Mouse (Mus musculus): ENCODE measurements around the gene Kcnj15. TPM values are rescaled to one million over a fixed set of nuclear protein-coding genes. Genes with fewer than 3 reads are reported as not detected.

Gene Kcnj15
- polyA plus RNA-seq, 1 experiment from 2014 or later, result 0.28 TPM

GRCm38 (mm10) chr16:95259505-95259904 lies 2.1 kb downstream of the Kcnj15 start:
- no peaks in the 10 kb centered on the region for H3K4me1 ChIP-seq (replicated peaks; ENCODE audit: control insufficient read depth, insufficient read depth, low read length)
- no peaks in the 10 kb centered on the region for H3K9me3 ChIP-seq (ENCODE audit: control insufficient read depth, low read length)
- no peak overlapping the region for H3K4me3 ChIP-seq (ENCODE audit: low read depth, low read length)
- ATAC-seq (replicated peaks; ENCODE audit: low FRiP score, low TSS enrichment, low read depth), result no peak
- H3K4me2 ChIP-seq (ENCODE audit: low read length), result no peak overlapping the region
- H3K9ac ChIP-seq (ENCODE audit: low read length), result no peak overlapping the region
- no peaks in the 10 kb centered on the region for H3K36me3 ChIP-seq (ENCODE audit: control insufficient read depth, insufficient read depth, low read length)
- H3K27me3 ChIP-seq (replicated peaks; ENCODE audit: control insufficient read depth, insufficient read depth, low read length), result no peaks in the 10 kb centered on the region
- 52% methylated on average over 4 of the region's 4 CpGs for WGBS
- DNase-seq (ENCODE audit: low spot score), result no peak
- no peak overlapping the region for H3K27ac ChIP-seq (ENCODE audit: low read depth)

DNA sequence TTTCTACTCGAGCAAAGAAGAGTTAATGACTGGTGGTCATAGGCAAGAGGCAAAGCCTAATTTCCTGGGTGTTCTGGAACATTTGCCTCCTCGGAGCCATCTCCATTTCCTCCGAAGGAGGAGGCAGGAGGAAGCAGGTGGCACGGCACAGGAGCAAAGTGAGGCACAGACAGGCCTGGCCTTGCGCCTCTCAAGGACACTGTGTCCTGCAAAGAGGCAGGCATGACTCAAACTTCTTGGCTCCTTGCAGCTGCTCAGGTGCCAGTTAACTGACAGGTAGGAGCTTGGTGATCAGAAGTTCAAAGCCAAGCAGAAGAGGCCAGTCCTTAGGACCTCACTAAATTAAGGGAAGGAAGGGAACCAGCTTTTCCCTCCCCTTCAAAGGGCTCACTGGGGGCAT lies 3.3 kb downstream of the Kcnj15 start:
- no peak for ATAC-seq (replicated peaks; ENCODE audit: low FRiP score, low TSS enrichment, low read depth)

DNA sequence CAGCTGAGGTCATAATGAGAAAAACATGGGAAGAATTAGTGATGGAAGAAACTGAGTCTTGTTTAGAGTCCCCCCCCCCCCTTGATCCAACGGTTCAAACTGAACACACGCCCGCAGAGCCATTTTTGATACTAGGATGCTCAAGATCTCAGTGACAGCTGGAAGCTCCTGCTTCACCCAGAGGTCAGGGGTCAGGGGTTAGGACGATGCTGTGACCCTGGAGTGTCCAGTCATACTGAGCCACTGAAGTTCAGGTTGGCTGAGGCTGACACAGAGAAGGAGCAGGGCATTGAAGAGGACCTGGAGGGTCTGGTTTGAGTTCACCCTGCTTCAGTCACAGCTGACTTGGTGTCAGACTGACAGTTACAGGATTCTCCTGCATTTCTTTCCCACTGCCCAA lies 4.4 kb downstream of the Kcnj15 start:
- H3K9ac ChIP-seq (ENCODE audit: low read length), result no peak overlapping the region
- DNase-seq (ENCODE audit: low spot score), result no peak
- H3K9me3 ChIP-seq (ENCODE audit: control insufficient read depth, low read length), result no peaks in the 10 kb centered on the region
- 67% methylated on average over 4 of the region's 4 CpGs for WGBS
- H3K4me2 ChIP-seq (ENCODE audit: low read length), result no peak overlapping the region
- H3K27me3 ChIP-seq (replicated peaks; ENCODE audit: control insufficient read depth, insufficient read depth, low read length), result no peaks in the 10 kb centered on the region
- H3K27ac ChIP-seq (ENCODE audit: low read depth), result no peak overlapping the region
- no peak overlapping the region for H3K4me3 ChIP-seq (ENCODE audit: low read depth, low read length)
- H3K36me3 ChIP-seq (ENCODE audit: control insufficient read depth, insufficient read depth, low read length), result no peaks in the 10 kb centered on the region
- no peaks in the 10 kb centered on the region for H3K4me1 ChIP-seq (replicated peaks; ENCODE audit: control insufficient read depth, insufficient read depth, low read length)
- no peak for ATAC-seq (replicated peaks; ENCODE audit: low FRiP score, low TSS enrichment, low read depth)

More for the DNA sequence above, 3.3 kb downstream of the Kcnj15 start:
- Histone ChIP-seq H3K9me3 (ENCODE audit: control insufficient read depth, low read length) (no peaks in the 10 kb centered on the region), H3K27ac (ENCODE audit: low read depth) (no peak overlapping the region), H3K4me2 (ENCODE audit: low read length) (no peak overlapping the region), H3K4me3 (ENCODE audit: low read depth, low read length) (no peak overlapping the region), H3K9ac (ENCODE audit: low read length) (no peak overlapping the region), H3K36me3 (ENCODE audit: control insufficient read depth, insufficient read depth, low read length) (no peaks in the 10 kb centered on the region), H3K27me3 (replicated peaks; ENCODE audit: control insufficient read depth, insufficient read depth, low read length) (no peaks in the 10 kb centered on the region), H3K4me1 (replicated peaks; ENCODE audit: control insufficient read depth, insufficient read depth, low read length) (no peaks in the 10 kb centered on the region)
- 61% methylated on average over 5 of the region's 5 CpGs for WGBS
- DNase-seq (ENCODE audit: low spot score), result no peak

GRCm38 (mm10) chr16:95262706-95263363 lies 5.5 kb downstream of the Kcnj15 start:
- Histone ChIP-seq H3K27me3 (replicated peaks; ENCODE audit: control insufficient read depth, insufficient read depth, low read length) (no peaks in the 10 kb centered on the region), H3K9ac (ENCODE audit: low read length) (no peak overlapping the region), H3K9me3 (ENCODE audit: control insufficient read depth, low read length) (no peaks in the 10 kb centered on the region), H3K4me3 (ENCODE audit: low read depth, low read length) (no peak overlapping the region), H3K27ac (ENCODE audit: low read depth) (no peak overlapping the region), H3K36me3 (ENCODE audit: control insufficient read depth, insufficient read depth, low read length) (no peaks in the 10 kb centered on the region), H3K4me1 (replicated peaks; ENCODE audit: control insufficient read depth, insufficient read depth, low read length) (no peaks in the 10 kb centered on the region), H3K4me2 (ENCODE audit: low read length) (no peak overlapping the region)
- ATAC-seq (replicated peaks; ENCODE audit: low FRiP score, low TSS enrichment, low read depth) (no peak), DNase-seq (ENCODE audit: low spot score) (no peak)
- 75% methylated on average over 15 of the region's 15 CpGs for WGBS

DNA sequence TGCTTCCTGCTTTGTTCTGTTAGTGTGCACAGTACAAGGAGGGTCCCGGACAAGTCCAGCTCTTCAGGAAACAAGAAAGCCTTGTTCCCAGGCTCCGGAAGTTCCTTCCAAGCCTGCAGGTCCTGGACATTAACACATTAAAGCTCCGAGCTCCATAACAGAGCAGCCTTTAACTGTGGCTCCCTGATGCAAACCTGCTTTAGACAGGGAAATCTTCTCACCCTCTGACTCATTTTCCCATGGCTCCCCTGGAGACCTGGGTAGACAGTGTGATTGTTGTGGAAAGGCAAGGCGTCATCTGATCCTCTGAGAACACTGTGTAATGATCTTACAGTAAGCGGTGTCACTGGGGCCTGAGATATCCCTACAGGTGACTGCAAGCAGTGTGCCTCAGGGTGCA lies 7.0 kb downstream of the Kcnj15 start:
- H3K4me1 ChIP-seq (replicated peaks; ENCODE audit: control insufficient read depth, insufficient read depth, low read length), result no peaks in the 10 kb centered on the region
- no peak overlapping the region for H3K9ac ChIP-seq (ENCODE audit: low read length)
- 70% methylated on average over 5 of the region's 5 CpGs for WGBS
- ATAC-seq (replicated peaks; ENCODE audit: low FRiP score, low TSS enrichment, low read depth), result no peak
- H3K27me3 ChIP-seq (replicated peaks; ENCODE audit: control insufficient read depth, insufficient read depth, low read length), result no peaks in the 10 kb centered on the region
- no peak overlapping the region for H3K27ac ChIP-seq (ENCODE audit: low read depth)
- no peak overlapping the region for H3K4me3 ChIP-seq (ENCODE audit: low read depth, low read length)
- no peaks in the 10 kb centered on the region for H3K36me3 ChIP-seq (ENCODE audit: control insufficient read depth, insufficient read depth, low read length)
- no peak overlapping the region for H3K4me2 ChIP-seq (ENCODE audit: low read length)
- no peaks in the 10 kb centered on the region for H3K9me3 ChIP-seq (ENCODE audit: control insufficient read depth, low read length)
- no peak for DNase-seq (ENCODE audit: low spot score)

DNA sequence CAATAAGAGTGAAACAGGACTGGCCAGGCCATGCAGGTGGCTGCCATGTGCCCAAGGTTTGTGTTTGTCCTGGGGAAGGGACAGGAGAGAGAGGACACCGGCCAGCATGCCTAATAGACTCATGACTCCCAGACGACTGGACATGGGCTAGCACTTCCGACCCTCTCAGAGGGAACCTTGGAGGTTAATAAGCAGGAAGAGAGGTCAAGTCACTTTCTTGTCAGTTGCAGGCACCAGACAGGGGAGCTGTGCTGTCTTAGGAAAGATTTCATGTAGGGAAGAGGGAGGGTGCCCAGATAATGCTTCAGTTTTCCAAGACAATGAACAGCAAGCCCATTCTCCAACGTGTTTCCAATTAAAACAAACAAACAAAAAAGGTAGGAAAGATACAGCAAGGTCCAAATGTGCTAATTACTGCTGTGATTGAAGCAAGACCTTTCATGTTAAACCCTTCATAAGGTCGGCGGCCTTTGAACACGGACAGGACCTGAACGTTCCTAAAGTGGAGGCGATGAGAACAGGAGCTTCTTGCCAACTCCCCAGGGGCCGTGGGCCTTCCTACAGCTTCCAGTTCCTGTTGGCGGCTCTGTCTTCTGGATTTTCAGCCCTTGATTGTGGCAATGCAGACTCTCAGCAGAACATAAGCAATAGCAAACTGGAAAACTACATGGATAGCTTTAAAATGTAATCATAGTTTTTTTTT lies 10.3 kb downstream of the Kcnj15 start:
- Histone ChIP-seq H3K27ac (ENCODE audit: low read depth) (no peak overlapping the region), H3K27me3 (replicated peaks; ENCODE audit: control insufficient read depth, insufficient read depth, low read length) (no peaks in the 10 kb centered on the region), H3K9ac (ENCODE audit: low read length) (no peak overlapping the region), H3K4me2 (ENCODE audit: low read length) (no peak overlapping the region), H3K4me1 (replicated peaks; ENCODE audit: control insufficient read depth, insufficient read depth, low read length) (no peaks in the 10 kb centered on the region), H3K4me3 (ENCODE audit: low read depth, low read length) (no peak overlapping the region), H3K36me3 (ENCODE audit: control insufficient read depth, insufficient read depth, low read length) (no peaks in the 10 kb centered on the region), H3K9me3 (ENCODE audit: control insufficient read depth, low read length) (no peaks in the 10 kb centered on the region)
- WGBS, result 57% methylated on average over 11 of the region's 11 CpGs
- DNase-seq (ENCODE audit: low spot score) (no peak), ATAC-seq (replicated peaks; ENCODE audit: low FRiP score, low TSS enrichment, low read depth) (no peak)

DNA sequence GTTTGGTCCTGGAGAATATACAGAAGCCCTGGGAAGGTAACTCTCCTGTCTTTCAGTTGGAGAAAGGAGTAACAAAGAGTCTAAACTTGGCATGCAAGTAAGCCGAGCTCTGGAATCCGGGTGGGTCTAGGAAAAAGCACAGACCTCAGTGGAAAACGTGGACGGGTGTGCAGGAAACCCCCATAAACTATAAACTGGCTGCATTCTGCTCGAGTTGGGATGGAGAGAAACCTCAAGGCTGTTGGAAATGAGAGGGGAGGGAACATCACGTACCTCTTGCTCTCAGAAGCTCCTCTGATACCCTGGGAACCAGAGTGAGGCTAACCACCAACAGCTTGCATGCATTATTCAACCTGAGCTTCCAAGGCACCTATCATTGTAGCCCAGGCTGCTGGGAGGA lies 12.3 kb downstream of the Kcnj15 start:
- Histone ChIP-seq H3K4me1 (replicated peaks; ENCODE audit: control insufficient read depth, insufficient read depth, low read length) (no peaks in the 10 kb centered on the region), H3K27me3 (replicated peaks; ENCODE audit: control insufficient read depth, insufficient read depth, low read length) (no peaks in the 10 kb centered on the region), H3K9ac (ENCODE audit: low read length) (no peak overlapping the region), H3K36me3 (ENCODE audit: control insufficient read depth, insufficient read depth, low read length) (no peaks in the 10 kb centered on the region), H3K9me3 (ENCODE audit: control insufficient read depth, low read length) (no peaks in the 10 kb centered on the region), H3K27ac (ENCODE audit: low read depth) (no peak overlapping the region), H3K4me2 (ENCODE audit: low read length) (no peak overlapping the region), H3K4me3 (ENCODE audit: low read depth, low read length) (no peak overlapping the region)
- WGBS, result 49% methylated on average over 6 of the region's 6 CpGs
- no peak for DNase-seq (ENCODE audit: low spot score)
- no peak for ATAC-seq (replicated peaks; ENCODE audit: low FRiP score, low TSS enrichment, low read depth)

DNA sequence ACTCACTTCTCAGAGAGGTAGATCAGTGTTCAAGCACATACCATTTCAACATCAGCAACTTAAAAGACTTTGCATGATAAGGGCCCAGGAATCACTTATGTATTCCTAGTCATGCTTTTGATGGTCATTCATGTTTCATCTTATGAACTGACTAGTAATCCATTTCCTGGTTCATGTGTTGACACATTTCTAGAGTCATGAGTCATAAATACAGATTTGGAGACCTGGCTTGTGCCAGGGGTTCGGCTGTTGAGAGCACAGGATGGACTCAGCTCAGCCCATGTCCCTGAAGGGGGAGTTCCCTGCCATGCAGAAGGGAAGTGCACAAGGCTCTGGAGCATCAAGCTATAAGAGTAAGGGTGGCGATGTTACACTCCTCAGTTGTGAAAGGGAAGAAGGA lies 15.7 kb downstream of the Kcnj15 start:
- WGBS, result 81% methylated on average over 2 of the region's 2 CpGs
- H3K9me3 ChIP-seq (ENCODE audit: control insufficient read depth, low read length), result no peaks in the 10 kb centered on the region
- no peak for ATAC-seq (replicated peaks; ENCODE audit: low FRiP score, low TSS enrichment, low read depth)

More for the DNA sequence above, 15.7 kb downstream of the Kcnj15 start:
- Histone ChIP-seq H3K4me3 (ENCODE audit: low read depth, low read length) (no peak overlapping the region), H3K9ac (ENCODE audit: low read length) (no peak overlapping the region), H3K4me2 (ENCODE audit: low read length) (no peak overlapping the region), H3K27me3 (replicated peaks; ENCODE audit: control insufficient read depth, insufficient read depth, low read length) (no peaks in the 10 kb centered on the region), H3K36me3 (ENCODE audit: control insufficient read depth, insufficient read depth, low read length) (no peaks in the 10 kb centered on the region), H3K27ac (ENCODE audit: low read depth) (no peak overlapping the region), H3K4me1 (replicated peaks; ENCODE audit: control insufficient read depth, insufficient read depth, low read length) (no peaks in the 10 kb centered on the region)
- no peak for DNase-seq (ENCODE audit: low spot score)
